Mouse (Mus musculus) lung, postnatal 0 days (tissue): Measurements from ENCODE around the gene Ptprg.

ENCODE experiments used
- CTCF ChIP-seq: IDR thresholded peaks from 2 replicates; pipeline ENCODE4 v1.5.1; 2016; ENCODE audit warnings: antibody characterized with exemption, mild to moderate bottlenecking
- EP300 ChIP-seq: IDR thresholded peaks from 2 replicates; pipeline ENCODE4 v1.6.1; 2016; ENCODE audit warnings: antibody characterized with exemption, mild to moderate bottlenecking, control low read depth

GRCm38 (mm10) chr14:11754656-11755055, 201.3 kb downstream of the Ptprg start:
- no peak for TF ChIP-seq EP300
- TF ChIP-seq CTCF = no peak
